Mouse (Mus musculus) heart, adult 2 months (tissue): ENCODE data around the gene Fgf11.
A peak's percentile ranks its signal among the peaks of the same experiment; 100 is the strongest.

Experiments
- CTCF ChIP-seq: fragments of 200-600 bp; IDR thresholded peaks from 2 replicates; pipeline ENCODE4 v1.8.1; 2022; ENCODE audit warnings: antibody characterized with exemption, mild to moderate bottlenecking, moderate library complexity
- EP300 ChIP-seq: fragments of 200-500 bp; IDR thresholded peaks from 2 replicates; pipeline ENCODE4 v1.6.1; 2011; ENCODE audit warnings: low read depth, low read length, control low read depth; ENCODE audit not compliant: insufficient read depth
- POLR2A ChIP-seq: fragments of 200-500 bp; IDR thresholded peaks from 2 replicates; pipeline ENCODE4 v1.6.1; 2011; ENCODE audit warnings: mild to moderate bottlenecking, low read depth, low read length, control low read depth; ENCODE audit not compliant: insufficient read depth

- peak; percentile 94 for TF ChIP-seq CTCF
- TF ChIP-seq POLR2A: no peak
- TF ChIP-seq EP300: peak; percentile 19; the same call in 1 of the 2 replicates
Measured at GRCm38 (mm10) chr11:69803786-69804651, 2.4 kb upstream of the Fgf11 start.
